Mouse (Mus musculus): ENCODE measurements around the gene Emc6. TPM values are rescaled to one million over a fixed set of nuclear protein-coding genes. Genes with fewer than 3 reads are reported as not detected.
A peak's percentile ranks its signal among the peaks of the same experiment; 100 is the strongest.

Emc6 gene
- polyA plus RNA-seq, 1 experiment: 58.6 TPM

DNA sequence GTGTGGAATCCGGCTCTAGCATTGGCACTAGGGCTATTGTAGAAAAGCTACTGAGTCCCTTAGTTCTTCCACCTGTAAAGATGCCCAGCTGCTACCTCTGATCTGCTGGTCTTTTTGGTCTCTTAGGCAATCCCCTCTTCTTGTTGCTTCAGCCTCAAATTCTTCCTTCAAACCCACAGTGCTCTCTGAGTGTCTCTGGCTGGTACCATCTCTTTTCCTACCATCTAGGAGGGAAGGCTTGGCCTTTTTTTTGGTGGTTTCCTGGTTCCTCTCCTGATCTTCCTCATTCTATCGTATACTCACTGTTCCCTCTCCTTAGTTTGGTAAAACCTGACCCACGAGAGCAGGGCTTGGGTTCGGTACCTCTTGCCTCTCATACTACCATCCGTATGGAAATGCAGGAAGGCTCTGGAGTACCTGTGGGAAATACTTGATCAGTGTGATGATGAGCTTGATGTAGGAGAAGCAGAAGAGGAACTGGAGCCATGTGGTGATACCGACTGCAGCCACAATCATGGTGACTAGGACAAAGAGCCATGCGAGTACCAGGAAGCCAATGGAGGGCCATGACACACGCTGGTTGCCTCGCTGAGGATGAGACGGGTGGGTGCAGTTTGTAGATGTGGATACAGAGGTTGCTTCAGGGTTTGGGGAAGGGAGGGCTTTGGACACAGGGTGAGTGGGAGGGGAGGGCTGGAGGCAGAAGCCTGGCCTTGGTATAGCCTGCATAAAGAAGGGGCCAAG, 9.2 kb upstream of the Emc6 start:
- no peaks in the 10 kb centered on the region for H3K36me3 ChIP-seq (ENCODE audit: control insufficient read depth, insufficient read depth, low read length)
- H3K4me3 ChIP-seq (ENCODE audit: control insufficient read depth, insufficient read depth, low read length): no peak overlapping the region
- 84% methylated on average over 10 of the region's 10 CpGs for WGBS
- TF ChIP-seq POLR2A (IDR thresholded peaks at IDR 0.05; ENCODE audit: control insufficient read depth, extremely low read depth, insufficient read depth, low read length, poor library complexity): no peak
- TF ChIP-seq CTCF (IDR thresholded peaks at IDR 0.05; ENCODE audit: borderline replicate concordance, control insufficient read depth, extremely low read depth, insufficient read depth, low read length, poor library complexity): no peak
- no peak overlapping the region for H3K27ac ChIP-seq (ENCODE audit: control insufficient read depth, insufficient read depth, low read length)
- no peaks in the 10 kb centered on the region for H3K27me3 ChIP-seq (ENCODE audit: control insufficient read depth, insufficient read depth, low read length)
- H3K4me1 ChIP-seq (replicated peaks; ENCODE audit: control insufficient read depth, insufficient read depth, low read length): no peaks in the 10 kb centered on the region
- DNase-seq: no peak

- Histone ChIP-seq H3K36me3 (ENCODE audit: control insufficient read depth, insufficient read depth, low read length) (no peaks in the 10 kb centered on the region), H3K27me3 (ENCODE audit: control insufficient read depth, insufficient read depth, low read length) (no peaks in the 10 kb centered on the region), H3K27ac (ENCODE audit: control insufficient read depth, insufficient read depth, low read length) (no peak overlapping the region), H3K4me1 (replicated peaks; ENCODE audit: control insufficient read depth, insufficient read depth, low read length) (peaks cover 11% of the 10 kb centered on the region), H3K4me3 (ENCODE audit: control insufficient read depth, insufficient read depth, low read length) (peak overlapping the region; percentile 80)
- 39% methylated on average over 2 of the region's 2 CpGs for WGBS
- TF ChIP-seq CTCF (IDR thresholded peaks at IDR 0.05; ENCODE audit: borderline replicate concordance, control insufficient read depth, extremely low read depth, insufficient read depth, low read length, poor library complexity) (no peak), POLR2A (IDR thresholded peaks at IDR 0.05; ENCODE audit: control insufficient read depth, extremely low read depth, insufficient read depth, low read length, poor library complexity) (no peak)
- DNase-seq: no peak
Observed at GRCm38 (mm10) chr11:73177895-73178294, 1.1 kb upstream of the Emc6 start.

DNA sequence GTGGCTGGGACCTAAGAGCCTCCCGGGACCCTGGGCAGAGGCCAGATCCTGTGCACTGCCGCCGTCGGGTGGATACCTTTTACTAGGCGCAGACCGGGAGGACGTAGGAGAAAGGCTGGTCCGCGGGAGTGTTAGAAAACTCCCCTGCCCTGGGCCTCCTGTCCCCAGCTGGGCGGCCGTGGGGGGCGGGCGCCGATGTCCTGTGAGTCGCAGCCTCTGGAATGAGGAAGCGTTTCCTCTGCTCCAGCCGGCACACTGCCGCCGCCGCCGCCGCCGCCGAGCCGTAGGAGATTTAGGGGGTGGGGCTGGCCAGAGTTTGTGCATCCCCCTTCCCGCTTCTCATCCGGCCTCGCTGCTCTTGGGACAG, 655 bp upstream of the Emc6 start:
- no peak for TF ChIP-seq POLR2A (IDR thresholded peaks at IDR 0.05; ENCODE audit: control insufficient read depth, extremely low read depth, insufficient read depth, low read length, poor library complexity)
- TF ChIP-seq CTCF (IDR thresholded peaks at IDR 0.05; ENCODE audit: borderline replicate concordance, control insufficient read depth, extremely low read depth, insufficient read depth, low read length, poor library complexity): no peak
- H3K36me3 ChIP-seq (ENCODE audit: control insufficient read depth, insufficient read depth, low read length): no peaks in the 10 kb centered on the region
- DNase-seq: peak; percentile 53
- H3K4me1 ChIP-seq (replicated peaks; ENCODE audit: control insufficient read depth, insufficient read depth, low read length): peaks cover 14% of the 10 kb centered on the region
- H3K27ac ChIP-seq (ENCODE audit: control insufficient read depth, insufficient read depth, low read length): no peak overlapping the region
- WGBS: 1% methylated on average over 28 of the region's 28 CpGs
- peak overlapping the region; percentile 80 for H3K4me3 ChIP-seq (ENCODE audit: control insufficient read depth, insufficient read depth, low read length)
- H3K27me3 ChIP-seq (ENCODE audit: control insufficient read depth, insufficient read depth, low read length): no peaks in the 10 kb centered on the region

DNA sequence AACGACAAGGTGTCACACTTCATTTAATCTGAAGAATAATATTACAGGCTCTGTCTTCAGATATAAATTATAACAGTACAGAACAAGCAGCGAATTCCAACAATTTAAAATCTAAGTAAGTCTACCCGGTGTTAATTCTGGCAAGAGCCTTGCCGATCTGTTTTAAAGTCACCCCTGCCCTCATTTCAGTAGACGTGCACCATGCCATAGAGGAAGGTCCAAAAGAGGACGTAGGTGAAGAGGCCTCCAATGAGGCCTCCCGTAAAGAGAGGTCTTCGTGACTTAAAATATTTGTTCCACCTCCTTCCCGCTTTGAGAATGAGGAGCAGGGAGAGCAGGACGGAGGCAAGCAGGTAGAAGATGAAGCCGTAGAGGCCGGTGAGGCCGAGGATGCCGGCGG, 651 bp downstream of the Emc6 start:
- Histone ChIP-seq H3K27me3 (ENCODE audit: control insufficient read depth, insufficient read depth, low read length) (no peaks in the 10 kb centered on the region), H3K27ac (ENCODE audit: control insufficient read depth, insufficient read depth, low read length) (no peak overlapping the region), H3K4me3 (ENCODE audit: control insufficient read depth, insufficient read depth, low read length) (peak overlapping the region; percentile 97), H3K36me3 (ENCODE audit: control insufficient read depth, insufficient read depth, low read length) (no peaks in the 10 kb centered on the region), H3K4me1 (replicated peaks; ENCODE audit: control insufficient read depth, insufficient read depth, low read length) (peaks cover 17% of the 10 kb centered on the region)
- no peak for TF ChIP-seq POLR2A (IDR thresholded peaks at IDR 0.05; ENCODE audit: control insufficient read depth, extremely low read depth, insufficient read depth, low read length, poor library complexity)
- no peak for TF ChIP-seq CTCF (IDR thresholded peaks at IDR 0.05; ENCODE audit: borderline replicate concordance, control insufficient read depth, extremely low read depth, insufficient read depth, low read length, poor library complexity)
- no peak for DNase-seq
- 2% methylated on average over 15 of the region's 15 CpGs for WGBS

DNA sequence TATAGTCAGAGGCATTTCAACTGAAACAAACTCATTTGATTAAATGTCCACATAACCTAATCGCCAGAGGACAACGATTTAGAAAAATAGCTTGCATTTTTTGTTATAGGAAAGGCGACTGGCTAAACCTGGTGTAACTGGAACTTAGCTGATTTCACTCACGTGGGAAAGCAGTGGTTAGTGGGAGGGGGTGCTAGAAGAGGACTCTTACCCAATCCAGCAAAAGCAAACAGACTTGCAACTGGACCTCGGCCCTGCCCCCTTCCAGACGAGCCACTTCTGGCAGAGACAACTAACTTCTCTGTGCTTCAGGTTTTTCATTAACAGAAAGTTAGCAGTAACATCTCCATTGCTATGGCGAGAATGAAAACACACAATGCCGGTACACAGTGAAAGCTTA, 1.2 kb downstream of the Emc6 start:
- TF ChIP-seq CTCF (IDR thresholded peaks at IDR 0.05; ENCODE audit: borderline replicate concordance, control insufficient read depth, extremely low read depth, insufficient read depth, low read length, poor library complexity) (no peak), POLR2A (IDR thresholded peaks at IDR 0.05; ENCODE audit: control insufficient read depth, extremely low read depth, insufficient read depth, low read length, poor library complexity) (no peak)
- Histone ChIP-seq H3K4me3 (ENCODE audit: control insufficient read depth, insufficient read depth, low read length) (no peak overlapping the region), H3K27me3 (ENCODE audit: control insufficient read depth, insufficient read depth, low read length) (no peaks in the 10 kb centered on the region), H3K4me1 (replicated peaks; ENCODE audit: control insufficient read depth, insufficient read depth, low read length) (peaks cover 17% of the 10 kb centered on the region), H3K36me3 (ENCODE audit: control insufficient read depth, insufficient read depth, low read length) (no peaks in the 10 kb centered on the region), H3K27ac (ENCODE audit: control insufficient read depth, insufficient read depth, low read length) (no peak overlapping the region)
- DNase-seq: no peak
- WGBS: 50% methylated on average over 8 of the region's 8 CpGs

DNA sequence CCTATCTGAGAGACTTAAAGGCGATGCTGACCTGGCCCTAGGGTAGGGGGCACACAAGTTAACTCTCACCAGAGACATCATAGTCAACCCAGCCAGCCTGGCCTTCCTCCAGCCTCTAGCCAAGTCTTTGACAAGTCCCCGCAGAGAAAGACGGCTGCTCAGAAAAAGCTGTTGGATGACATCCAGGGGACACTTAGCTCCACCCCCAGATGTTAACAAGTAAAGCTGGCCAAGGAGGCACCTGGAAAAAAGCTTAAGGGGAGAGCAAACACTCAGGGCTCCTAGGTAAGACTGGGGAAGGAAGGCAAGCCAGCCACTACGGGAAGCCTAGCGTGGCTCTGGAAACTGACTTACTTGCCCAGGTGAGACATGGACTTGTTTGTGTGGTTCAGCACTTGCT, 4.7 kb downstream of the Emc6 start:
- Histone ChIP-seq H3K4me3 (ENCODE audit: control insufficient read depth, insufficient read depth, low read length) (no peak overlapping the region), H3K27me3 (ENCODE audit: control insufficient read depth, insufficient read depth, low read length) (no peaks in the 10 kb centered on the region), H3K36me3 (ENCODE audit: control insufficient read depth, insufficient read depth, low read length) (no peaks in the 10 kb centered on the region), H3K27ac (ENCODE audit: control insufficient read depth, insufficient read depth, low read length) (no peak overlapping the region), H3K4me1 (replicated peaks; ENCODE audit: control insufficient read depth, insufficient read depth, low read length) (peaks cover 10% of the 10 kb centered on the region)
- 55% methylated on average over 5 of the region's 5 CpGs for WGBS
- no peak for DNase-seq
- TF ChIP-seq CTCF (IDR thresholded peaks at IDR 0.05; ENCODE audit: borderline replicate concordance, control insufficient read depth, extremely low read depth, insufficient read depth, low read length, poor library complexity): no peak
- no peak for TF ChIP-seq POLR2A (IDR thresholded peaks at IDR 0.05; ENCODE audit: control insufficient read depth, extremely low read depth, insufficient read depth, low read length, poor library complexity)

All from thymus, adult 2 months (tissue).